Comparison of ENCODE assay signal across 14 mouse cellular contexts in genomic region chr6:135218330-135218729, GRCm38 (mm10). TPM values are rescaled to one million over a fixed set of nuclear protein-coding genes. Genes with fewer than 3 reads are reported as not detected.
DNase-seq lines count a peak whose midpoint lies in the region; ATAC-seq and TF ChIP-seq lines count a peak whose summit lies in the region.
"Had no signal": no experiment of that assay in that cellular context is flagged by ENCODE, and none has a peak within 500 bp of the region (broad histone marks: within the 10 kb centered on the region; RNA-seq: fewer than 3 reads in every experiment).

No protein-coding gene starts in this region.

- no peak for DNase-seq in kidney, adult 11 months
- DNase-seq in CH12.LX (ENCODE audit: extremely low read depth) = peak; percentile 43
- DNase-seq in thymus, postnatal 10 days (ENCODE audit: low spot score in 2 of 2) = peak; percentile 57 to 63
- DNase-seq in lung, adult 18-20 months = no peak
- DNase-seq in left cerebral cortex, postnatal 10 days (ENCODE audit: extremely low spot score in 1 of 2, low spot score in 2 of 2) = no peak
- DNase-seq in testis, postnatal 14 days (ENCODE audit: low spot score) = no peak
- DNase-seq: cerebellum, adult 11 months; heart, postnatal 4 days; layer of hippocampus, adult 9-11 months; lung, embryonic 14.5 days; spleen, adult 18-20 months had no signal

- H3K9me3 ChIP-seq in kidney, embryonic 15.5 days (replicated peaks) = no peaks in the 10 kb centered on the region
- no peaks in the 10 kb centered on the region for H3K9me3 ChIP-seq in CH12.LX (replicated peaks; ENCODE audit: low read length)
- H3K9me3 ChIP-seq in limb, embryonic 15.5 days = no peaks in the 10 kb centered on the region
- H3K9me3 ChIP-seq: midbrain, embryonic 10.5 days had no signal

- no peak overlapping the region for H3K4me3 ChIP-seq in kidney, embryonic 15.5 days (replicated peaks)
- no peak overlapping the region for H3K4me3 ChIP-seq in CH12.LX (replicated peaks in 1 of 3; ENCODE audit: low read depth in 2 of 3, low read length in 2 of 3, poor library complexity in 1 of 3)
- H3K4me3 ChIP-seq in limb, embryonic 15.5 days = no peak overlapping the region
- H3K4me3 ChIP-seq: midbrain, embryonic 10.5 days had no signal

- in situ Hi-C loops in CH12.LX (cut with MboI; ENCODE audit: low pct_ligation_motif_present, low pct_unique_long_range_greater_than_20kb, low sequenced_read_pairs) = no loop called here

- no peak for ATAC-seq in kidney, embryonic 15.5 days (replicated peaks; ENCODE audit: low FRiP score)
- no peak for ATAC-seq in limb, embryonic 15.5 days (ENCODE audit: insufficient number of reproducible peaks, low FRiP score, low TSS enrichment, low read depth)

- no peak for TF ChIP-seq POLR2A in CH12.LX (IDR thresholded peaks at IDR 0.05; ENCODE audit: low read depth, low read length)

- no peak overlapping the region for H3K9ac ChIP-seq in kidney, embryonic 15.5 days
- no peak overlapping the region for H3K9ac ChIP-seq in CH12.LX (ENCODE audit: insufficient read depth, low read depth)
- H3K9ac ChIP-seq in limb, embryonic 15.5 days = no peak overlapping the region
- H3K9ac ChIP-seq: lung, embryonic 14.5 days had no signal

- 0 out of 2 replicates have a peak, but pooled peaks cover 8% of the 10 kb centered on the region for H3K4me1 ChIP-seq in kidney, embryonic 15.5 days
- H3K4me1 ChIP-seq in CH12.LX (ENCODE audit: control insufficient read depth in 1 of 2, insufficient read depth in 2 of 2) = peaks cover 0 to 37% of the 10 kb centered on the region in 2 experiments; a peak in 2 of 4 replicates
- peaks cover 8% of the 10 kb centered on the region; the same call in 1 of the 2 replicates for H3K4me1 ChIP-seq in limb, embryonic 15.5 days

- H3K4me2 ChIP-seq in kidney, embryonic 15.5 days = no peak overlapping the region
- H3K4me2 ChIP-seq in CH12.LX (ENCODE audit: insufficient read depth, low read depth, poor library complexity, severe bottlenecking) = no peak overlapping the region
- no peak overlapping the region for H3K4me2 ChIP-seq in limb, embryonic 15.5 days
- H3K4me2 ChIP-seq: lung, embryonic 14.5 days had no signal

- H3K36me3 ChIP-seq in kidney, embryonic 15.5 days = peaks cover 23% of the 10 kb centered on the region
- no peaks in the 10 kb centered on the region for H3K36me3 ChIP-seq in CH12.LX (replicated peaks in 1 of 2; ENCODE audit: control insufficient read depth in 1 of 2, insufficient read depth in 1 of 2, low read length in 1 of 2)
- H3K36me3 ChIP-seq in limb, embryonic 15.5 days = peaks cover 36% of the 10 kb centered on the region

- no peak for TF ChIP-seq RAD21 in CH12.LX (IDR thresholded peaks at IDR 0.05; ENCODE audit: low read depth, low read length)

- no peaks in the 10 kb centered on the region for H3K79me2 ChIP-seq in CH12.LX (replicated peaks; ENCODE audit: control insufficient read depth, extremely low read depth, insufficient read depth, poor library complexity, severe bottlenecking)

- 0 out of 2 replicates have a peak, but pooled peaks have one; percentile 35 for TF ChIP-seq EP300 in CH12.LX (IDR thresholded peaks at IDR 0.05; ENCODE audit: low read length)

- dilution Hi-C loops in CH12.LX (cut with MboI; ENCODE audit: extremely low pct_ligation_motif_present, extremely low pct_unique_long_range_greater_than_20kb, low sequenced_read_pairs) = no loop called here

- no peak for TF ChIP-seq CTCF in CH12.LX (conservative IDR thresholded peaks at IDR 0.05 in 1 of 2, IDR thresholded peaks at IDR 0.05 in 1 of 2; ENCODE audit: low read depth in 2 of 2, low read length in 2 of 2)

- intact Hi-C loops in left cerebral cortex, postnatal 10 days (cut with DNase I) = no loop called here

- no peaks in the 10 kb centered on the region for H3K27me3 ChIP-seq in kidney, embryonic 15.5 days
- H3K27me3 ChIP-seq in CH12.LX (replicated peaks) = no peaks in the 10 kb centered on the region
- no peaks in the 10 kb centered on the region for H3K27me3 ChIP-seq in limb, embryonic 15.5 days

- H3K27ac ChIP-seq in kidney, embryonic 15.5 days = peak overlapping the region; percentile 59; the same call in 1 of the 2 replicates
- H3K27ac ChIP-seq in CH12.LX (ENCODE audit: insufficient read depth, low read depth) = no peak overlapping the region
- peak overlapping the region; percentile 47 for H3K27ac ChIP-seq in limb, embryonic 15.5 days
- H3K27ac ChIP-seq: midbrain, embryonic 10.5 days had no signal

- 48% methylated on average over 8 of the region's 8 CpGs for WGBS in kidney, embryonic 15.5 days
- 37% methylated on average over 8 of the region's 8 CpGs for WGBS in limb, embryonic 15.5 days

TF ChIP-seq in CH12.LX, 34 proteins besides CTCF, POLR2A, EP300 and RAD21:
- TF ChIP-seq BHLHE40 (IDR thresholded peaks at IDR 0.05; ENCODE audit: low read depth, low read length) (peak; percentile 53; the same call in 1 of the 2 replicates), PAX5 (IDR thresholded peaks at IDR 0.05; ENCODE audit: low read length) (no peak), SMC3 (IDR thresholded peaks at IDR 0.05; ENCODE audit: low read depth, low read length) (no peak), NELFE (IDR thresholded peaks at IDR 0.05; ENCODE audit: low read depth, low read length) (no peak), HCFC1 (IDR thresholded peaks at IDR 0.05; ENCODE audit: low read depth, low read length) (no peak), ETS1 (conservative IDR thresholded peaks at IDR 0.05; ENCODE audit: low read depth, low read length) (0 out of 2 replicates have a peak, but pooled peaks have one; percentile 9)

RNA-seq across cellular contexts. Expression of gene Hebp1, which starts 20.5 kb away (rescaled TPM):
- polyA plus RNA-seq in kidney, embryonic 15.5 days (2015; fragmentation: Nextera tagmentation; extraction: Ambion mirVana) = 27.1 and 28.0 TPM in 2 replicates
- total RNA-seq in CH12.LX (2012; rRNA removed) = not detected in 2 replicates
- total RNA-seq in CH12.LX (2014; rRNA removed) = not detected in 2 replicates
- not detected in 2 replicates for polyA plus RNA-seq in CH12.LX (2012; ENCODE audit: insufficient read length, low read depth)
- 10.9 and 14.7 TPM in 2 replicates for polyA plus RNA-seq in limb, embryonic 15.5 days (2015; fragmentation: Nextera tagmentation; extraction: Ambion mirVana)
- total RNA-seq in left cerebral cortex, postnatal 10 days (2021) = 10 to 100 TPM; 37.8 to 39.5 TPM

RNA-seq across cellular contexts. Expression of gene Fam234b, which starts 20.6 kb away (rescaled TPM):
- 35.5 and 37.4 TPM in 2 replicates for polyA plus RNA-seq in kidney, embryonic 15.5 days (2015; fragmentation: Nextera tagmentation; extraction: Ambion mirVana)
- total RNA-seq in CH12.LX (2012; rRNA removed) (0.04 TPM in 2 replicates), CH12.LX (2014; rRNA removed) (0.20 and 0.23 TPM in 2 replicates)
- 0.49 and 0.76 TPM in 2 replicates for polyA plus RNA-seq in CH12.LX (2012; ENCODE audit: insufficient read length, low read depth)
- 23.8 and 26.4 TPM in 2 replicates for polyA plus RNA-seq in limb, embryonic 15.5 days (2015; fragmentation: Nextera tagmentation; extraction: Ambion mirVana)
- 10 to 100 TPM; 98.1 TPM for total RNA-seq in left cerebral cortex, postnatal 10 days (2021)

RNA-seq across cellular contexts. Expression of gene Gsg1, which starts 35.8 kb away (rescaled TPM):
- 0.63 and 0.71 TPM in 2 replicates for polyA plus RNA-seq in kidney, embryonic 15.5 days (2015; fragmentation: Nextera tagmentation; extraction: Ambion mirVana)
- total RNA-seq in CH12.LX (2012; rRNA removed) = not detected in 2 replicates
- total RNA-seq in CH12.LX (2014; rRNA removed) = not detected in 2 replicates
- not detected in 2 replicates for polyA plus RNA-seq in CH12.LX (2012; ENCODE audit: insufficient read length, low read depth)
- polyA plus RNA-seq in limb, embryonic 15.5 days (2015; fragmentation: Nextera tagmentation; extraction: Ambion mirVana) = 2.5 and 3.2 TPM in 2 replicates
- not detected for total RNA-seq in left cerebral cortex, postnatal 10 days (2021)

Comparison
In these comparisons a context has a peak if more than half of its experiments do, and no peak if none do; other contexts are left out.
1. DNase-seq: peak in CH12.LX (single experiment) and thymus, postnatal 10 days (2 of 2); none in kidney, adult 11 months (single experiment), lung, adult 18-20 months (0 of 2), left cerebral cortex, postnatal 10 days (0 of 2) and testis, postnatal 14 days (single experiment).
2. RNA of gene Hebp1, which starts 20.5 kb away (polyA plus RNA-seq): 27.1 to 28.0 TPM in kidney, embryonic 15.5 days and 10.9 to 14.7 TPM in limb, embryonic 15.5 days; not detected in CH12.LX; every median in the first group is over 10 times any median in the second.
3. RNA of gene Fam234b, which starts 20.6 kb away (polyA plus RNA-seq): 35.5 to 37.4 TPM in kidney, embryonic 15.5 days and 23.8 to 26.4 TPM in limb, embryonic 15.5 days; 0.49 to 0.76 TPM in CH12.LX; every median in the first group is over 10 times any median in the second.